Mouse (Mus musculus): ENCODE results near the gene Rasgef1c. TPM values are rescaled to one million over a fixed set of nuclear protein-coding genes. Genes with fewer than 3 reads are reported as not detected.

The Rasgef1c gene
- polyA plus RNA-seq, 1 experiment from 2014 or later: 0.29 TPM

DNA sequence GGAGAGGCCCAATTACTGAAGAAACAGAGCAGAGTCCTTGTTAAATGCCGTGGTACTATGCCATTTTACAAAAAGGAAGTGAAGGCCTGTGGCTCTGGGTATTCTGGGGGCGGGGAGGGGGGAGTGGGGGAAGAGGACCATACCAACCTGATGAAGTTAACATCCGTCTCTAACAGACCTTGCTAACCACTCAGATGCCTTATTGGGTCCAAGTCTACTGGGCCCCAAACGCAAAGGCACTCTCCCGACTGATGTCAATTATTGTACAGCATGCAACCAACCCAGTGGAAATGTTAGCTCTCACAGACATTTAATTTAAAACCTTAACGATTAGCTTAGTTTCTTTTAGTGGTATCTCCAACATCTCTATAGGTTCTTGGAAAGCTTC lies 122.8 kb downstream of the Rasgef1c start:
- WGBS: 66% methylated on average over 6 of the region's 6 CpGs
- H3K4me1 ChIP-seq: peaks cover 39% of the 10 kb centered on the region
- H3K27me3 ChIP-seq (ENCODE audit: poor library complexity, severe bottlenecking): peaks cover 26% of the 10 kb centered on the region
- peak overlapping the region; percentile 97 for H3K4me3 ChIP-seq
- no peak for DNase-seq (ENCODE audit: extremely low spot score, low spot score)
- H3K36me3 ChIP-seq (replicated peaks): no peaks in the 10 kb centered on the region
- no peaks in the 10 kb centered on the region for H3K9me3 ChIP-seq
- H3K27ac ChIP-seq: peak overlapping the region; percentile 98

- Histone ChIP-seq H3K4me3 (peak within 1 kb of the TSS; percentile 97), H3K36me3 (replicated peaks) (no peaks in the 10 kb centered on the region), H3K9me3 (no peaks in the 10 kb centered on the region), H3K4me1 (peaks cover 42% of the 10 kb centered on the region), H3K27ac (peak within 1 kb of the TSS; percentile 98), H3K27me3 (ENCODE audit: poor library complexity, severe bottlenecking) (peaks cover 26% of the 10 kb centered on the region)
- peak; percentile 93 for DNase-seq (ENCODE audit: extremely low spot score, low spot score)
- WGBS: under 1% methylated on average over 108 of the region's 129 CpGs
These were observed 123.4 kb downstream of the Rasgef1c start, which contains the start of gene Rnf130 for GRCm38 (mm10) chr11:50024833-50025720. Rnf130 (plus strand) TSS chr11:50025346.

DNA sequence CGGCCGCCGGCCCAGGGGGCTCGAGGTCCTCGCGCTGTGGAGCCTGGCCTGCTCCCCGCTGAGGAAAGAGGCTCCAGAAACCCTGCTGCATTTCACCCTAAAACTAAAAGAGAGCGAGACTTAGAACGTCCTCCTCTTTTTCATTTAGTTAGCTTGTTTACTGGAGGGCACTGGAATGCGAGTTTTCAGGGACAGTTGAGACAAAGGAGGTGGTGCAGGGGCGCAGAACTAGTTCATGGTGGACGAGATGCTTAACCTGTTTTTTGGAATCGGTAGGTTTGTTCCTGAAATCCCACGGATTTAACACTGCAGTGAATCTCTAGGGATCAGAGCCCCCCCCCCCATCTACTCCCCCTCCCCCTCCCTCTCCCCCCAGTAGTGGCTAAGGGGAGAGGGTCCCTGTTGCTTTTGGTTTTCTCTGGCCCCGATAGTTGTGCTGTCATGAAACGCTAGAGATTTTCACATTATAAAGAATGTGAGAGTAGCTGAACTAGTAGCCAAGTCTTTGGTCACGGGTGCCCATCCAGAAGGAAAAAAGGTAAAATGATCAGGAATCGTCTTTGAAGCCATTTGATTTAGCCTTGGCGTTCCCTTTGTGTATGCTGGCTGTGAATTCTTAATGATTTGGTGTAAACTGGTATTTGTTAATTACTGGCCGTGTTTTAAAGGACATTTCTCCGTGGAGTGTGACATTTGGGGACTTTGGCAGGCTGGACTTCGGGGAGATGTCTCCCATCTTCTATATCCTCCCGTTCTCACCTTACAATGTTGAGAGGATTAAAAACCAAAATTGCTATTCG lies 124.3 kb downstream of the Rasgef1c start:
- H3K4me3 ChIP-seq: peak overlapping the region; percentile 97
- DNase-seq (ENCODE audit: extremely low spot score, low spot score): no peak
- 8% methylated on average over 24 of the region's 24 CpGs for WGBS

DNA sequence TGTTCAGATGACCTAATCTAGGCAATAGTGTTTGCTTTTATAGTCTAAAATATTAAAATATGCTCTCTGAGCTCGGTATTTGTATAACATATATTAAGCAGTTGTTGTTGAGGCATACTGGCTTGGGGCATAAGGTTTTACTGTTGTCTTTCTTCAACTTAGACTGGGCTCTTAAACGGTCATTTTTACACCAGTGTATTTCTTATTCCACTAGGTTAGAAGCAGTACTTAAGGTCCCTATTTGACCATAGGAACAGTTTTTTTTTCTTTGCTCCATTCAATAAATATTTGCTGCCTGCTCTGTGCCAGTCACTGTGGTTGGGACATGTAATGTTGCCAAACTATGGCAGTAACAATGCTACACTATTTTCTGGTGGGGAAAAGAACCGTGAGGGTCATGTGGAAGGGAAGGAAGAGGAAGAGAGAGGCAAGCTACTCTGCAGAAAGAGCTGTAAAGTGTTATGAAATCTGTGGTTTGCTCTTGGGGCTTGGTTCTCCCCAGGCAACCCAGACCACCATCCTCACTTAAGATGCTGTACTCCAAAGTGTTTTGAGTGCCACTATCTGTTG lies 125.0 kb downstream of the Rasgef1c start:
- peaks cover 42% of the 10 kb centered on the region for H3K4me1 ChIP-seq
- WGBS: 60% methylated on average over 3 of the region's 3 CpGs
- peak overlapping the region; percentile 97 for H3K4me3 ChIP-seq
- H3K36me3 ChIP-seq (replicated peaks): no peaks in the 10 kb centered on the region
- peaks cover 26% of the 10 kb centered on the region for H3K27me3 ChIP-seq (ENCODE audit: poor library complexity, severe bottlenecking)
- no peak for DNase-seq (ENCODE audit: extremely low spot score, low spot score)
- H3K9me3 ChIP-seq: no peaks in the 10 kb centered on the region
- peak overlapping the region; percentile 98 for H3K27ac ChIP-seq

More for the DNA sequence above, 124.3 kb downstream of the Rasgef1c start:
- Histone ChIP-seq H3K27ac (peak overlapping the region; percentile 98), H3K36me3 (replicated peaks) (no peaks in the 10 kb centered on the region), H3K4me1 (peaks cover 42% of the 10 kb centered on the region), H3K9me3 (no peaks in the 10 kb centered on the region), H3K27me3 (ENCODE audit: poor library complexity, severe bottlenecking) (peaks cover 26% of the 10 kb centered on the region)

GRCm38 (mm10) chr11:50028416-50028815 lies 126.8 kb downstream of the Rasgef1c start:
- Histone ChIP-seq H3K9me3 (no peaks in the 10 kb centered on the region), H3K36me3 (replicated peaks) (0 out of 2 replicates have a peak, but pooled peaks cover 3% of the 10 kb centered on the region), H3K4me1 (peaks cover 42% of the 10 kb centered on the region), H3K27ac (peak overlapping the region; percentile 75), H3K27me3 (ENCODE audit: poor library complexity, severe bottlenecking) (peaks cover 11% of the 10 kb centered on the region), H3K4me3 (peak overlapping the region; percentile 97)
- DNase-seq (ENCODE audit: extremely low spot score, low spot score): peak; percentile 58

Small RNAs within 50 kb of the gene (microRNA-seq; reads per million reads assigned to microRNA genes)
- gene Gm23492: not detected

Other genes starting within 250 kb of the Rasgef1c start
- gene Scgb3a1, start 238.2 kb upstream of the Rasgef1c start, polyA plus RNA-seq (2016; fragmentation: Nextera tagmentation; extraction: Ambion mirVana): not detected in 2 replicates
- gene Cnot6, start 189.1 kb upstream of the Rasgef1c start, polyA plus RNA-seq (2016; fragmentation: Nextera tagmentation; extraction: Ambion mirVana): 60.1 and 63.1 TPM in 2 replicates
- 25.8 TPM in 2 replicates for gene Gfpt2, start 107.7 kb upstream of the Rasgef1c start, polyA plus RNA-seq (2016; fragmentation: Nextera tagmentation; extraction: Ambion mirVana)
- 21.8 and 23.8 TPM in 2 replicates for gene Mapk9, start 55.1 kb upstream of the Rasgef1c start, polyA plus RNA-seq (2016; fragmentation: Nextera tagmentation; extraction: Ambion mirVana)
- gene Rnf130, start 123.5 kb downstream of the Rasgef1c start, polyA plus RNA-seq (2016; fragmentation: Nextera tagmentation; extraction: Ambion mirVana): 55.9 and 59.8 TPM in 2 replicates
- 32.5 TPM in 2 replicates for gene Tbc1d9b, start 229.6 kb downstream of the Rasgef1c start, polyA plus RNA-seq (2016; fragmentation: Nextera tagmentation; extraction: Ambion mirVana)

Measured in forebrain, embryonic 10.5 days (tissue).